Mouse (Mus musculus) layer of hippocampus, adult 11-12 months (tissue): ENCODE results near the gene Gm43552.

ENCODE experiments used
- DNase-seq: peaks from one replicate; pipeline ENCODE4 v3.0.0; 2022; ENCODE audit warnings: low spot score

Gene Gm43552

DNA sequence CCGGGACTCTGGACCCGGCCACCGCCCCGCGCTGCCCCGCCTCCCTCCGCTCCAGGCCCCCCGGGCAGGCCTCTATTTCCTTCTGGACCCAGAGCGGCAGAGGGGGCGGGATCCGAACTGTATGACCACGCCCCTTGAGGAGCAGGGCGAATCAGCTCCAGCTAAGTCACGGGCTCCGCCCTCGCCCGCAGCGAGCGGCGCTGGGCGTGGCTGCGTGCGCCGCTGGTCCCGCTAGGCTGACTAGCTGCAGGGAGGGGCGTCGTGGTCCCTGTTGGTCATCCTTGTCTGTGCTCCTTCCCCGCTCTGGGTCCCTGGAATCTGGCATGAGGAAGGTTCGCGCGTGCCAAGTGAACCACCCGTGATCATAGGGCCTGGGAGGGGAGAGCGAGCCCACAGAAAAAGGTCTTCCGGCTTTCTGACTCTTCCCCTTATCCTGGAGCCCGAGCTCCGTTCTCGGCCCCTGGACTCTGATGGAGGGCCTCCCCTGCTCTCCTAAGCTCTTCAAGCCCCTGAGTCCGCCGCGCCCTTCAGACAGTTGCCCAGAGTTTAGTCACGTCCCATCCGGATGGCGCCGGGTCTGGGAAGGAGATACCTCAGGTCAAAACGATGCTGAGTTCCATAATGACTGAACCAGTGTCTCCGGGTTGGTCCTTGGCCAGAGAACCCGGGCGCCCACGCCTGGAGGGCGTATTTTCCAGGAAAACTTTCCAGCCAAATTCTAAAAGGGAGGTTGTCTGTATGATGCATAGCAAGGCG, 56.6 kb downstream of the Gm43552 start, which contains the start of gene Ugdh:
Ugdh (minus strand) TSS at position 144 of the 756 bp plus-strand sequence.
- DNase-seq: peak; percentile 97

DNA sequence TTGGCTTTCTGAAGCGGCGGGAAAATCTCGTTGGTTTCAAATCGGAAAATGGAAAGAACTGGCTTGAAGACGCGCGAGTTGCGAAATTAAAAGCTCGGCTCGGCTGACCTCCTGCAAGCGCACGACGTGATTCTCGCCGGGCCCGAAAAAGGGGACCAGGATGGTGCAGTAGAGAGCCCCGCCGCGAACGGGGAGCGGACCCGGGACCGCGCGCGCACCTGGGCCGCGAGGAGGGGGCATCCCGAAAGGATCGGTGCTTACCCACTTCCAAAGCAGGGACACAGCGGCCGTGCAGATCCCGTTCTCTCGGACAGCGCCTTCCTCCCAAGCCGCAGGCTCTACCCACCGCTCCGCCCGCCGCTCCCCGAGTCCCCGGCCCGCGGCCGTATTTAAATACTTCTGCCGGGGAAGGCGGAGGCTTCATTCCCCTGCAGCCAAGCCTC, 57.2 kb downstream of the Gm43552 start:
- peak; percentile 16 for DNase-seq

- DNase-seq: peak; percentile 27
These were observed 57.9 kb downstream of the Gm43552 start for GRCm38 (mm10) chr5:65434471-65435362.

- DNase-seq: no peak
These were observed 63.2 kb downstream of the Gm43552 start for GRCm38 (mm10) chr5:65429441-65429840.

DNA sequence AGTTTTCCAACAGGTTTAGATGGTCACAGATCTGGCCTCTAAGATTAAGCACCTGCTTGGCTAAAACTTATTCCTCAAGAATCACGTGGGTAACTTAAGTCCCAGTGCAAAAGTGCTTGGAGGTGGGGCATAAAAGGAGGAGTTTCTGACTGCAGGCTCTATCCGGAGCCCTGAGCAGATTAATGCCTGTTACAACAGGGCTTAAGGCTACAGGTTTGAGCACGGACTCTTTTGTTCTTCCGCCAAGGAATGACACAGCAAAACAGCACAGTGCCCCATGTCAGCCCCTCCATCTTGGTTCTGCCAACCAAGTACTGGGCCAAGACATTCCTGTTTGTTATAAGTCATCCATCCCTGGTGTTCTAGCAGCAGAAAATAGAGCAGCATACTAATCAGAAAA, 64.3 kb downstream of the Gm43552 start:
- no peak for DNase-seq

GRCm38 (mm10) chr5:65425251-65425650, 67.4 kb downstream of the Gm43552 start:
- no peak for DNase-seq

DNA sequence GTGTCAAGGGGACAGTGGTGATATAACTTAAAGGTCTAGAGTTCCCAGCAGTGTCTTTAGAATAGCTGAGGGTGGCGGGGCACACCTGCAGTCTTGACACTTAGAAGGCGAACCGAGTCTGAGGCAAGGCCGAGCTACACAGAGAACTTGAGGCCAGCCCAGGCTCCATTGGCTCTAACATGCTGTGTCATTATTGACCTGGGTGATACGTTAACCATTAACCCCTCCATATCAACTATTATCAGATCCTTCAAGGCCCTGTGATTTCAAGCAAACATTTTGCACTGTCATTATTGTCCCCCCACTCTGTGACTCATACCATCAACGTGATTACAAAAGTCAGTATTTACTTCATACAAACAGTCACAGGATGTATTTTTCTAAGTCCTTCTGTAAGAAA, 68.4 kb downstream of the Gm43552 start:
- no peak for DNase-seq

GRCm38 (mm10) chr5:65422803-65423202, 69.8 kb downstream of the Gm43552 start:
- DNase-seq: no peak

DNA sequence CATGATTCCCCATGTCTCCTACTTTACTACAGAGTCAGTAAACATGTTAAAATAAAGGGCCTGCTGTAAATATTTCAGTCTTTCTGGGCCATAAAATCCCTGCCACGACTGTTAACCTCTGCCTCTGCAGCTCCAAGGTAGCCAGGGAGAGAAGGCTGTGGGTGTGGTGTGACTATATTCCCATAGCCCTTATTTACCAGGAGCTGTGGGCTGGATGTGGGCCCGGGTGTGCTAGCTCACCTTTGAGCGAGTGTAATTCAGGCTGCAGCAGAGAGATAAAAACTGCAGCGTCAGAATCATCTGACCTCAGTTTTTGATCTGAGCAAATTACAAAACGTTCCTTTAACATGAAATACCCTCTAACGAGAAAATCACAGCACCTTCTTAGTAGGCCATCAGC, 71.8 kb downstream of the Gm43552 start:
- no peak for DNase-seq

DNA sequence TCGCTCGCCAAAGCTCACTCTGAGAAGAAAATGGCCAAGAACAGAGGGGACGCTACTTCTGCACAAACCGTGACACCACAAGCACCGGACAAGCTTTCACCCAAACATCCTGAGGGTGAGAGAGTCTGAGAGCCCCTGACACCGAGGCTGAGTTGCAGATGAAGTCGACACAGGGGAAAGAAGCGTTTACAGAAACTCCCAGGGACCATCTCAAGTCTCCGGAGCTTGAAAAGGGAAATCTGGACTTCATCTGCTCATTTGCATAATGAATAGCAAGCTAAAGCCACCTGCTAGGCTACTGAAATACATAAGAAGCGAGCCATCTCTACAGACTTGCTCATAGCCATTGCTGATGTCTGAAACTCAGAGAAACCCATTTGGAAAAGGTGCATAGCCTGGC, 73.5 kb downstream of the Gm43552 start:
- DNase-seq: no peak

- DNase-seq: no peak
These were observed 76.8 kb downstream of the Gm43552 start for GRCm38 (mm10) chr5:65415653-65416458.

- DNase-seq: no peak
These were observed 84.6 kb downstream of the Gm43552 start for GRCm38 (mm10) chr5:65407989-65408388.

DNA sequence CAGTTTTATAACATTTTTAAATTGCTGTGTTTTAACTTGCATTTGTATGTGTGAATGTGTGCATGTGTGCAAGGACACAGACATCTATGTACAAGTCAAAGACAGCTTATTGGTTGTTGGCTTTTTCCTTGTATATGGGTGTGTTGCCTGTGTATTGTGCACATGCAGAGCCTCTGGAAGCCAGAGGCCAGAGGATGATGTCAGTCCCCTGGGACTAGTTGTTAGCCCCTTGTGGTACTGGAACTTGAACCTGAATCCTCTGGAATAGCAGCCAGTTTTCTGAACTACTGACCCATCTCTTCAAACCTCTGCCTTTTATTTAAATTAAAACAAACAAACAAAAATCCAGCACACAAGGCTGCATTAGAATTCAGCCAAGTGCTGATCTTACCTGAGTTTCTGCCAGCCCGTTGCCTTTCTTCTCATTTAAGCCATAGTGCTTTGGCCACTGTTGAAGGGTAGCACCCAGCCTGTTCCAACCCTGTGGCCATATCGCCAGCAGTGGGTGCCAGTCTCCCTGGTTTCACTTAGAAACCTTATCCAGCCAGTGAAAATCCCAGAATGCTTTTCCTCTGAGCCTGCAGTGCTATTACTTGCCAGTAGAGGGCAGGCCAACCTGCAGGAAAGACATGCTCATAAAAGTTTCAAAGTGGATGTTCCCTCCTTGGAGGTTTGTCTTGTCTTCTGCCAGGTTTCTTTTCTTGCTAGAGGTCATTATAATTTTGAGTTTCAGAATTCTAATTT, 91.2 kb downstream of the Gm43552 start:
- DNase-seq: peak; percentile 81

- DNase-seq: no peak
These were observed 98.2 kb downstream of the Gm43552 start for GRCm38 (mm10) chr5:65394425-65394824.

GRCm38 (mm10) chr5:65391753-65392152, 100.9 kb downstream of the Gm43552 start:
- DNase-seq: no peak

- DNase-seq: peak; percentile 98
These were observed 101.7 kb downstream of the Gm43552 start, which contains the start of the genes Rpl9 and Lias for GRCm38 (mm10) chr5:65390648-65391644. Gene Rpl9, minus strand, starts transcription at chr5:65391444. Gene Lias, plus strand, starts transcription at chr5:65391497.

DNA sequence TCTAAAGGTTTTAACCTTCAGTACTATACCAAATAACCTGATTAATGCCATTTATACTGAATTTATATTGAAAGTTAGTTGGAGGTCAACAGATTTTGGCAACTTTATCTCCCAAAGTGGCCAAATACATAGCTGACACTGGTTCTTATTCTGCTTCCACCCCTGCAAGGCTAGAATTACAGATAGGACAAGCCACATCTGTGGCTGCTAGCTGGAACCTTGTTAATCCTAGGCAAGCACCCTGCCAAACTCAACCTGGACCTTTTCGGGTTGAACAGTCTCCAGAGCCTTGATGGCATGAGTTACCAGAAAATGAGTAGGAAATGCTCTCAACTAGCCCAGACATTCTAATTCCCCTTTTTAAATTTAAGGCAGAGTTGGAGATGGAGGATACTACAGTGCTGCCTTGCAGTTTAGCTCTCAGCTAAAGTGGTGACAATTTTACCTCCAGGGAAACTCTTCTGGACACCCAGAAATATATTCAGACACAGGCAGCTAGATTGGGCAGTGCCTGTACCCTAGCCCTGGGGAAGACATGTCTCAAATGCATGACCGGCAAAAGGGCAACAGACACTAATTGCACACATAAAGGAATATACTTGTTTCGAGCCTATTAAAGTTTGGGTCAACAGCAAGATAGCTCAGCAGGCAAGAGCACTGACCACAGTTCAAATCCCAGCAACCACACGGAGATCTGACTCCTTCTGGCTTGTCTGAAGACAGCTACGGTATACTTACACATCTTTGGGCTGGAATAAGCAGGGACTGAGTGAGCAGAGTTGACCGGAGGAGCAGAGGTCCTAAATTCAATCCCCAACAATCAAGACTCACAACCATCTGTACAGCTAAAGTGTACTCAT, 105.4 kb downstream of the Gm43552 start:
- no peak for DNase-seq

DNA sequence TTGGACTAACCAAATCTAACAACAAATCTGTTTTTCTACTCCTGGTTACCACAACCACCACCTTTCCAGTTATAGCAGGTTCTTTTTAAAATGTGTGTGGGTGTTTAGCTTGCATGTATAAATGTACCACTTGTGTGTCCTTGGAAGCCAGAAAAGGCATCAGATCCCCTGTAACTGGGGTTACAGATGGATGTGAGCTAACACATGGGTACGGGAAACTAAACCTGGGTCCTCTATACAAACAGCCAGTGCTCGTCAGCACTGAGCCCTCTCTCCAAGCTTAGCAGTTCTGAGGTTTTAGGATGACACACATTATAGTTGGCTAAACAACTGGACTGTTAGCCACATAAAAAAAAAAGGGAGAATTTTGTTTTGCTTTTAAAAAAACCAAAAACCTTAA, 106.9 kb downstream of the Gm43552 start:
- DNase-seq: no peak
